Mouse (Mus musculus) myocyte (in vitro differentiated cells): ENCODE measurements around the gene Rhbg.

ENCODE experiments used
- POLR2A ChIP-seq: IDR thresholded peaks from one replicate; pipeline ENCODE4 v1.6.1; 2011; ENCODE audit warnings: low read depth, mild to moderate bottlenecking, control low read depth, moderate library complexity; ENCODE audit not compliant: insufficient read length
- POLR2AphosphoS2 ChIP-seq: IDR thresholded peaks from one replicate; pipeline ENCODE4 v1.6.1; 2011; ENCODE audit warnings: low read depth, control low read depth; ENCODE audit not compliant: insufficient read length

- TF ChIP-seq POLR2A (no peak), POLR2AphosphoS2 (no peak)
Observed at GRCm38 (mm10) chr3:88203456-88203855, 51.1 kb downstream of the Rhbg start.
